Mouse (Mus musculus) granulocyte monocyte progenitor cell, adult 5-6 weeks (primary cell): ENCODE measurements around the gene Smap2. TPM values are rescaled to one million over a fixed set of nuclear protein-coding genes. Genes with fewer than 3 reads are reported as not detected.
A peak's percentile ranks its signal among the peaks of the same experiment; 100 is the strongest.

Experiments used
- ATAC-seq: replicated peaks from 2 replicates; pipeline ENCODE4 v1.8.0; 2016; ENCODE audit warnings: mild to moderate bottlenecking, moderate TSS enrichment, inconsistent platforms; ENCODE audit not compliant: poor library complexity, severe bottlenecking
- total RNA-seq, 2 experiments: library from RNA; stranded (forward) in 1 of 2; stranded (reverse) in 1 of 2; fragments of 200-712, 200-1000 nt in 1 of 2; fragments of >200 nt in 1 of 2; fragmentation: Nextera tagmentation in 1 of 2; gene quantifications; 2 replicates each; pipeline ENCODE4 v1.2.3; 2014 to 2017

Gene Smap2
- total RNA-seq, 2 experiments from 2014 or later, result 18.2 to 53.4 TPM

GRCm38 (mm10) chr4:121023464-121023863, 6.4 kb upstream of the Smap2 start:
- ATAC-seq, result no peak

GRCm38 (mm10) chr4:121021911-121022310, 4.9 kb upstream of the Smap2 start:
- ATAC-seq, result no peak

- ATAC-seq, result no peak
These were observed 3.2 kb upstream of the Smap2 start for GRCm38 (mm10) chr4:121020040-121020790.

- no peak for ATAC-seq
These were observed 1.2 kb upstream of the Smap2 start for GRCm38 (mm10) chr4:121018250-121018649.

GRCm38 (mm10) chr4:121016021-121016898, 787 bp downstream of the Smap2 start:
- ATAC-seq, result peak; percentile 29

GRCm38 (mm10) chr4:121015268-121015659, 1.8 kb downstream of the Smap2 start:
- no peak for ATAC-seq

- ATAC-seq, result peak; percentile 48
These were observed 2.3 kb downstream of the Smap2 start for GRCm38 (mm10) chr4:121014594-121015267.

- ATAC-seq, result no peak
These were observed 6.1 kb downstream of the Smap2 start for GRCm38 (mm10) chr4:121010770-121011549.

- peak; percentile 82 for ATAC-seq
These were observed 7.9 kb downstream of the Smap2 start for GRCm38 (mm10) chr4:121009151-121009550.

- no peak for ATAC-seq
These were observed 8.8 kb downstream of the Smap2 start for GRCm38 (mm10) chr4:121008071-121008745.

GRCm38 (mm10) chr4:121007006-121007405, 10.0 kb downstream of the Smap2 start:
- no peak for ATAC-seq

- ATAC-seq, result 0 out of 2 replicates have a peak, but pooled peaks have one; percentile 8
These were observed 12.4 kb downstream of the Smap2 start for GRCm38 (mm10) chr4:121004679-121005078.

- no peak for ATAC-seq
These were observed 13.4 kb downstream of the Smap2 start for GRCm38 (mm10) chr4:121003611-121004091.

GRCm38 (mm10) chr4:121002400-121003171, 14.5 kb downstream of the Smap2 start:
- ATAC-seq, result peak; percentile 23; the same call in 1 of the 2 replicates

- ATAC-seq, result 0 out of 2 replicates have a peak, but pooled peaks have one; percentile 24
These were observed 15.4 kb downstream of the Smap2 start for GRCm38 (mm10) chr4:121001659-121002058.

- no peak for ATAC-seq
These were observed 16.0 kb downstream of the Smap2 start for GRCm38 (mm10) chr4:121001042-121001441.

- no peak for ATAC-seq
These were observed 21.1 kb downstream of the Smap2 start for GRCm38 (mm10) chr4:120995911-120996310.

GRCm38 (mm10) chr4:120993025-120993424, 24.0 kb downstream of the Smap2 start:
- ATAC-seq, result peak; percentile 99
